7 mouse cellular contexts compared by ENCODE assay signal in the genomic region with DNA sequence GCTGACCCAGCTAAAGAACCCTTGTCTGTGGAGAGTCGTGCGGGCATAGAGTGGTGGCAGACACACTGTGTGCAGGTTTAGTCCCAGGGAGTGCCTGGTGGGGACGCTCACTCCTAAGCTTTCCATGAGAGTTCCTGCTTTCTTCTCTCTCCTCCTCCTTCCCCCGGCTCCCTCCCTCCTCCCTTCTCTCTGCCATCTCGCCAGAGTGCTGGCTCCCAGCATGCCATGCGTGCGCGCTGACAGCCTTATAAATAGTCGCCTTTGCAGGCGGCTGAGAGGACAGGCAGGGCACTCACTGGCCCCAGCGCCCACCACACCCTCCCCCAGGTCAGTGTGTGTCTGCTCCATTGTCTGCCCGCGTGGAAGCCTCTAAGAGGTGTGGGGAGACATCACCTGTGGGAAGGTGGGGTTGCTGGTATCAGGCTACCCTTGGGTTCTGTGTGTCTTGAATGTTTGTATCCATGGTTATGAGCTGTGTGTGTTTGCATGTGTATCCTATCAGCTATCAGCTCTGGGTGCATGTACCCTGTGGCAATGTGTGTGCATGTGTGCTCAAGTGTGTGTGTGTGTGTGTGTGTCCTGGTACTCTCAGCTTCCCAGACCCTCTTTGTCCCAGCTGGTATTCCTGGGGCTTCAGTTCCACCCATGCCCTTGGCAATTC. TPM values are rescaled to one million over a fixed set of nuclear protein-coding genes. Genes with fewer than 3 reads are reported as not detected.
DNase-seq lines count a peak whose midpoint lies in the region; ATAC-seq lines count a peak whose summit lies in the region.

No protein-coding gene starts in this region.

- DNase-seq in heart, embryonic 10.5 days (ENCODE audit: low spot score): peak; percentile 93
- DNase-seq in limb, embryonic 11.5 days (ENCODE audit: low spot score): peak; percentile 81
- peak; percentile 77 for DNase-seq in testis, postnatal 10 days (ENCODE audit: low spot score)

- ATAC-seq in embryonic facial prominence, embryonic 13.5 days (ENCODE audit: insufficient number of reproducible peaks, insufficient read depth, low FRiP score, low TSS enrichment, low read depth): peak; percentile 11; the same call in 1 of the 2 replicates
- ATAC-seq in kidney, embryonic 14.5 days (ENCODE audit: low FRiP score, low TSS enrichment): 0 out of 2 replicates have a peak, but pooled peaks have one; percentile 11
- no peak; the same call in 1 of the 2 replicates for ATAC-seq in limb, embryonic 11.5 days (ENCODE audit: insufficient number of reproducible peaks, low FRiP score, low TSS enrichment, low read depth)
- peak; percentile 67; the same call in 1 of the 2 replicates for ATAC-seq in midbrain, embryonic 12.5 days (ENCODE audit: low FRiP score, low read depth)

- no peaks in the 10 kb centered on the region for H3K27me3 ChIP-seq in embryonic facial prominence, embryonic 13.5 days
- no peaks in the 10 kb centered on the region for H3K27me3 ChIP-seq in heart, embryonic 10.5 days (ENCODE audit: insufficient read depth, poor library complexity, severe bottlenecking)
- H3K27me3 ChIP-seq in kidney, embryonic 14.5 days (ENCODE audit: control insufficient read depth, insufficient read depth, low read length): no peaks in the 10 kb centered on the region
- H3K27me3 ChIP-seq in limb, embryonic 11.5 days (ENCODE audit: control insufficient read depth, insufficient read depth, low read length): no peaks in the 10 kb centered on the region
- no peaks in the 10 kb centered on the region for H3K27me3 ChIP-seq in midbrain, embryonic 12.5 days

- peak overlapping the region; percentile 57 for H3K27ac ChIP-seq in brown adipose tissue, adult 24 weeks (replicated peaks; ENCODE audit: low read depth, low read length)
- H3K27ac ChIP-seq in embryonic facial prominence, embryonic 13.5 days: peak overlapping the region; percentile 75
- peak overlapping the region; percentile 91 for H3K27ac ChIP-seq in heart, embryonic 10.5 days
- peak overlapping the region; percentile 84; the same call in 1 of the 2 replicates for H3K27ac ChIP-seq in kidney, embryonic 14.5 days (ENCODE audit: low read depth, low read length)
- H3K27ac ChIP-seq in limb, embryonic 11.5 days (replicated peaks; ENCODE audit: low read depth, low read length): peak overlapping the region; percentile 57
- peak overlapping the region; percentile 71 for H3K27ac ChIP-seq in midbrain, embryonic 12.5 days (replicated peaks)

- no peaks in the 10 kb centered on the region for H3K9me3 ChIP-seq in embryonic facial prominence, embryonic 13.5 days
- no peaks in the 10 kb centered on the region for H3K9me3 ChIP-seq in heart, embryonic 10.5 days
- no peaks in the 10 kb centered on the region for H3K9me3 ChIP-seq in kidney, embryonic 14.5 days (ENCODE audit: control insufficient read depth, low read length)
- H3K9me3 ChIP-seq in limb, embryonic 11.5 days (ENCODE audit: control insufficient read depth, low read length): no peaks in the 10 kb centered on the region
- H3K9me3 ChIP-seq in midbrain, embryonic 12.5 days: no peaks in the 10 kb centered on the region

- peak overlapping the region; percentile 67 for H3K4me3 ChIP-seq in brown adipose tissue, adult 24 weeks (ENCODE audit: insufficient read depth, low read depth, low read length)
- peak overlapping the region; percentile 27 for H3K4me3 ChIP-seq in embryonic facial prominence, embryonic 13.5 days
- H3K4me3 ChIP-seq in heart, embryonic 10.5 days: peak overlapping the region; percentile 53
- H3K4me3 ChIP-seq in kidney, embryonic 14.5 days (ENCODE audit: low read length): peak overlapping the region; percentile 21; the same call in 1 of the 2 replicates
- H3K4me3 ChIP-seq in limb, embryonic 11.5 days (ENCODE audit: low read depth, low read length): no peak overlapping the region
- peak overlapping the region; percentile 31 for H3K4me3 ChIP-seq in midbrain, embryonic 12.5 days

- peak overlapping the region; percentile 61 for H3K4me2 ChIP-seq in embryonic facial prominence, embryonic 13.5 days
- H3K4me2 ChIP-seq in kidney, embryonic 14.5 days (replicated peaks; ENCODE audit: low read depth, low read length): peak overlapping the region; percentile 34
- H3K4me2 ChIP-seq in limb, embryonic 11.5 days (ENCODE audit: low read depth, severe bottlenecking): peak overlapping the region; percentile 37; the same call in 1 of the 2 replicates
- peak overlapping the region; percentile 55 for H3K4me2 ChIP-seq in midbrain, embryonic 12.5 days (replicated peaks)

- peak overlapping the region; percentile 66 for H3K9ac ChIP-seq in embryonic facial prominence, embryonic 13.5 days
- peak overlapping the region; percentile 9; the same call in 1 of the 2 replicates for H3K9ac ChIP-seq in kidney, embryonic 14.5 days (ENCODE audit: low read depth, low read length)
- peak overlapping the region; percentile 52 for H3K9ac ChIP-seq in limb, embryonic 11.5 days (ENCODE audit: low read length)
- H3K9ac ChIP-seq in midbrain, embryonic 12.5 days (replicated peaks): peak overlapping the region; percentile 60

- peaks cover 20% of the 10 kb centered on the region for H3K4me1 ChIP-seq in brown adipose tissue, adult 24 weeks (ENCODE audit: control insufficient read depth, insufficient read depth, insufficient read length, low read length)
- peaks cover 74% of the 10 kb centered on the region for H3K4me1 ChIP-seq in embryonic facial prominence, embryonic 13.5 days
- H3K4me1 ChIP-seq in heart, embryonic 10.5 days: peaks cover 91% of the 10 kb centered on the region
- peaks cover 64% of the 10 kb centered on the region for H3K4me1 ChIP-seq in kidney, embryonic 14.5 days (ENCODE audit: control insufficient read depth, insufficient read depth, low read length)
- peaks cover 53% of the 10 kb centered on the region for H3K4me1 ChIP-seq in limb, embryonic 11.5 days (ENCODE audit: control insufficient read depth, insufficient read depth, low read length)
- peaks cover 64% of the 10 kb centered on the region for H3K4me1 ChIP-seq in midbrain, embryonic 12.5 days

- no peaks in the 10 kb centered on the region for H3K36me3 ChIP-seq in embryonic facial prominence, embryonic 13.5 days
- peaks cover 11% of the 10 kb centered on the region; the same call in 1 of the 2 replicates for H3K36me3 ChIP-seq in heart, embryonic 10.5 days
- H3K36me3 ChIP-seq in kidney, embryonic 14.5 days (ENCODE audit: control insufficient read depth, insufficient read depth, low read length): no peaks in the 10 kb centered on the region
- H3K36me3 ChIP-seq in limb, embryonic 11.5 days (ENCODE audit: control insufficient read depth, insufficient read depth, low read length): no peaks in the 10 kb centered on the region
- H3K36me3 ChIP-seq in midbrain, embryonic 12.5 days: no peaks in the 10 kb centered on the region

- WGBS in embryonic facial prominence, embryonic 13.5 days: 3% methylated on average over 13 of the region's 13 CpGs
- WGBS in heart, embryonic 10.5 days: 3% methylated on average over 13 of the region's 13 CpGs
- WGBS in kidney, embryonic 14.5 days: 3% methylated on average over 13 of the region's 13 CpGs
- WGBS in limb, embryonic 11.5 days: 2% methylated on average over 13 of the region's 13 CpGs
- WGBS in midbrain, embryonic 12.5 days: 3% methylated on average over 13 of the region's 13 CpGs

RNA-seq across cellular contexts. Expression of a gene that starts 3.8 kb away (rescaled TPM):
- 87.5 and 109 TPM in 2 replicates for polyA plus RNA-seq in brown adipose tissue, adult 24 weeks (2012; ENCODE audit: insufficient read depth, insufficient read length, missing spikeins)
- 20.7 and 27.3 TPM in 2 replicates for polyA plus RNA-seq in embryonic facial prominence, embryonic 13.5 days (2015; fragmentation: Nextera tagmentation; extraction: Ambion mirVana)
- polyA plus RNA-seq in heart, embryonic 10.5 days (2016; fragmentation: Nextera tagmentation; extraction: Ambion mirVana): 179 and 305 TPM in 2 replicates
- 22.1 and 25.5 TPM in 2 replicates for polyA plus RNA-seq in kidney, embryonic 14.5 days (2014; fragmentation: Nextera tagmentation; extraction: Ambion mirVana)
- 25.4 and 29.8 TPM in 2 replicates for polyA plus RNA-seq in limb, embryonic 11.5 days (2014; fragmentation: Nextera tagmentation; extraction: Ambion mirVana)
- polyA plus RNA-seq in midbrain, embryonic 12.5 days (2016; fragmentation: Nextera tagmentation; extraction: Ambion mirVana): 31.6 and 34.7 TPM in 2 replicates

RNA-seq across cellular contexts. Expression of a gene that starts 21.1 kb away (rescaled TPM):
- 22.4 and 28.7 TPM in 2 replicates for polyA plus RNA-seq in brown adipose tissue, adult 24 weeks (2012; ENCODE audit: insufficient read depth, insufficient read length, missing spikeins)
- 49.1 and 50.2 TPM in 2 replicates for polyA plus RNA-seq in embryonic facial prominence, embryonic 13.5 days (2015; fragmentation: Nextera tagmentation; extraction: Ambion mirVana)
- polyA plus RNA-seq in heart, embryonic 10.5 days (2016; fragmentation: Nextera tagmentation; extraction: Ambion mirVana): 87.1 and 149 TPM in 2 replicates
- 34.1 and 55.9 TPM in 2 replicates for polyA plus RNA-seq in kidney, embryonic 14.5 days (2014; fragmentation: Nextera tagmentation; extraction: Ambion mirVana)
- 19.3 TPM in 2 replicates for polyA plus RNA-seq in limb, embryonic 11.5 days (2014; fragmentation: Nextera tagmentation; extraction: Ambion mirVana)
- polyA plus RNA-seq in midbrain, embryonic 12.5 days (2016; fragmentation: Nextera tagmentation; extraction: Ambion mirVana): 27.7 and 29.5 TPM in 2 replicates

RNA-seq across cellular contexts. Expression of a gene that starts 25.8 kb away (rescaled TPM):
- 79.5 and 87.3 TPM in 2 replicates for polyA plus RNA-seq in brown adipose tissue, adult 24 weeks (2012; ENCODE audit: insufficient read depth, insufficient read length, missing spikeins)
- polyA plus RNA-seq in embryonic facial prominence, embryonic 13.5 days (2015; fragmentation: Nextera tagmentation; extraction: Ambion mirVana): 29.9 and 35.1 TPM in 2 replicates
- 25.1 and 28.4 TPM in 2 replicates for polyA plus RNA-seq in heart, embryonic 10.5 days (2016; fragmentation: Nextera tagmentation; extraction: Ambion mirVana)
- 7.0 and 8.7 TPM in 2 replicates for polyA plus RNA-seq in kidney, embryonic 14.5 days (2014; fragmentation: Nextera tagmentation; extraction: Ambion mirVana)
- 6.5 and 7.5 TPM in 2 replicates for polyA plus RNA-seq in limb, embryonic 11.5 days (2014; fragmentation: Nextera tagmentation; extraction: Ambion mirVana)
- polyA plus RNA-seq in midbrain, embryonic 12.5 days (2016; fragmentation: Nextera tagmentation; extraction: Ambion mirVana): 10.6 and 11.2 TPM in 2 replicates

RNA-seq across cellular contexts. Expression of a gene that starts 38.4 kb away (rescaled TPM):
- 2.4 and 3.0 TPM in 2 replicates for polyA plus RNA-seq in brown adipose tissue, adult 24 weeks (2012; ENCODE audit: insufficient read depth, insufficient read length, missing spikeins)
- 33.1 and 34.7 TPM in 2 replicates for polyA plus RNA-seq in embryonic facial prominence, embryonic 13.5 days (2015; fragmentation: Nextera tagmentation; extraction: Ambion mirVana)
- 39.8 and 49.0 TPM in 2 replicates for polyA plus RNA-seq in heart, embryonic 10.5 days (2016; fragmentation: Nextera tagmentation; extraction: Ambion mirVana)
- 15.6 and 20.0 TPM in 2 replicates for polyA plus RNA-seq in kidney, embryonic 14.5 days (2014; fragmentation: Nextera tagmentation; extraction: Ambion mirVana)
- 21.2 and 21.5 TPM in 2 replicates for polyA plus RNA-seq in limb, embryonic 11.5 days (2014; fragmentation: Nextera tagmentation; extraction: Ambion mirVana)
- polyA plus RNA-seq in midbrain, embryonic 12.5 days (2016; fragmentation: Nextera tagmentation; extraction: Ambion mirVana): 16.1 and 17.9 TPM in 2 replicates

RNA-seq across cellular contexts. Expression of a gene that starts 49.9 kb away (rescaled TPM):
- polyA plus RNA-seq in brown adipose tissue, adult 24 weeks (2012; ENCODE audit: insufficient read depth, insufficient read length, missing spikeins): not detected in 2 replicates
- 0.18 TPM in 1 of 2 replicates, not detected in the other for polyA plus RNA-seq in embryonic facial prominence, embryonic 13.5 days (2015; fragmentation: Nextera tagmentation; extraction: Ambion mirVana)
- polyA plus RNA-seq in heart, embryonic 10.5 days (2016; fragmentation: Nextera tagmentation; extraction: Ambion mirVana): 0.09 and 0.15 TPM in 2 replicates
- polyA plus RNA-seq in kidney, embryonic 14.5 days (2014; fragmentation: Nextera tagmentation; extraction: Ambion mirVana): 0.14 TPM in 1 of 2 replicates, not detected in the other
- 0.33 and 0.34 TPM in 2 replicates for polyA plus RNA-seq in limb, embryonic 11.5 days (2014; fragmentation: Nextera tagmentation; extraction: Ambion mirVana)
- 0.16 and 0.56 TPM in 2 replicates for polyA plus RNA-seq in midbrain, embryonic 12.5 days (2016; fragmentation: Nextera tagmentation; extraction: Ambion mirVana)

Comparison
In these comparisons a context has a peak if more than half of its experiments do, and no peak if none do; other contexts are left out.
1. H3K9ac ChIP-seq: peak in every context shown above with its lines; median percentile 66 in embryonic facial prominence, embryonic 13.5 days; 60 in midbrain, embryonic 12.5 days; 52 in limb, embryonic 11.5 days; 9 in kidney, embryonic 14.5 days.